Mouse (Mus musculus): Measurements from ENCODE around the gene Ddah2. TPM values are rescaled to one million over a fixed set of nuclear protein-coding genes. Genes with fewer than 3 reads are reported as not detected.

Ddah2 gene
- polyA plus RNA-seq (2015; fragmentation: Nextera tagmentation; extraction: Ambion mirVana) = 168 and 202 TPM in 2 replicates

DNA sequence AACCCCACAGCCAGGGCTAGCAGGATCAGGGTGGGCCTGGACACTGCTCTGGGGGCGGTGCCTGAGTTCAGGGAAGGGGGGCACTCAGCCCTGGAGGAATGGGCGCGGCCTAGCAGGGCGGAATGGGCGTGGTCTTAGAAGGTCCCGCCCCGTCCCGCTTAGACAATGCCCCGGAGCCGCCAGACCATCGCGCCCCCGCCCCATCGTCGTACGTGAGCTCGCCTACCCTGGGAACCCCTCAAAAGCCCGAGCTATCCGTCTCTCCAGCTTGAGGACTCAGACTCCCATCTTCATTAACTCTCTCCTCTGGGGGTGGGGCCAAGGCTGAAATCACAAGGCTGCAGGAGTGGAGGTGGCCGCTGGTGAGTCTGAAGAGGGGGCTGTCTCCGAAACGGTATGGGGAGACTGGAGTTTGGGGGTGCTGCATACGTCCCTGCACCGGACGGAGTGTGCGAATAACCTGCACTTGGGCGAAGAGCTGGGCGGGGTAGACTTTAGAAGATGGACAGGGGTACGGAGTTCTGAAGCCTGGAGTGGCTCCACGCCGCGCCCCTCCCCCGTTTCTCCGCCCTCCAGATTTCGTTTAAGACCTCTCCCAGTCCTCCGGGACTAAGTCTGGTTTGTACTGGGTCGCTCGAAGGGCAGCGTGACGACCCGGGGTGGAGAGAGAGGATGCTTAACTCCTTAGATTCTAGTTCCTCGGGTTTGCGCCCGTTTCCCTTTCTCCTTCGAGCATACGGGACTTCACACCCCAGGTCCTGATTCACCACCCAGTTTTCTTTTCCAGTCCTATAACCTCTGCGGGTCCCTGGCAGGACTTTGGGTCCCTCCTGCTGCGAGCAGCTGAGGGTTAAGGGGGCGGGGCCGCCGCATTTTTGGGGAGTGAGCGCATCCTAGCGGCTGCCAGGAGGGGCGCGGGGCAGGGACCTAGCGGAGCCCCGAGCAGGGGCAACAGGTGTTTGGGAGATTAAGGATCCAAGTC is at the start of gene Ddah2:
Ddah2 (plus strand) TSS at position 125 of the 982 bp plus-strand sequence.
- peak; percentile 91 for ATAC-seq (replicated peaks; ENCODE audit: insufficient number of reproducible peaks, insufficient read depth, low FRiP score, low read depth)
- Histone ChIP-seq H3K36me3 (peaks cover 52% of the 10 kb centered on the region), H3K9ac (peak within 1 kb of the TSS; percentile 74), H3K9me3 (replicated peaks) (no peaks in the 10 kb centered on the region), H3K4me3 (peak within 1 kb of the TSS; percentile 73), H3K4me1 (replicated peaks) (peaks cover 28% of the 10 kb centered on the region), H3K27me3 (peaks cover 2% of the 10 kb centered on the region; the same call in 1 of the 2 replicates), H3K27ac (peak within 1 kb of the TSS; percentile 93), H3K4me2 (peak within 1 kb of the TSS; percentile 71)
- WGBS = under 1% methylated on average over 57 of the region's 57 CpGs

DNA sequence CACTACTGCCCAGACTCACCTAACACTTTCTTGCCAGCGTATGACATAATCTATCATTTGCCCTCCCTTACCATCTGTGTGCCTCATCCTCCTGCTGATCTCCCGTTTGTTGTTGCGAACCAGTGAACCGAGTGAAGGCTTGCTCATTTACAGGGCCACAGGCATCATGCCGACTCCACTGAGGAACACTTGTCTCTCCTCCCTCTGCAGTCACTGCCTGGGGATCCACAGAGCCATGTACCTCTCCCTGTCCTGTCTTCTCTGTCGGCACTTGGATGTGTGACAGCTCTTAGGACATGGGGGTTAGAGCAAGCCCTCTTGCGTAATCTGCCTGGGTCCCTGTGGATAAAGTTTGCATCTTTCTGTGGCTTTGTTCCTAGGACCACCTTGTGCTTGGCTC is 49.2 kb upstream of the Ddah2 start:
- 86% methylated on average over 7 of the region's 7 CpGs for WGBS
- no peak for ATAC-seq (replicated peaks; ENCODE audit: insufficient number of reproducible peaks, insufficient read depth, low FRiP score, low read depth)
- H3K9ac ChIP-seq = no peak overlapping the region
- H3K4me2 ChIP-seq = no peak overlapping the region
- no peak overlapping the region for H3K4me3 ChIP-seq
- H3K27me3 ChIP-seq = no peaks in the 10 kb centered on the region
- no peaks in the 10 kb centered on the region for H3K9me3 ChIP-seq (replicated peaks)
- no peaks in the 10 kb centered on the region for H3K4me1 ChIP-seq (replicated peaks)
- peaks cover 84% of the 10 kb centered on the region for H3K36me3 ChIP-seq
- no peak overlapping the region for H3K27ac ChIP-seq

DNA sequence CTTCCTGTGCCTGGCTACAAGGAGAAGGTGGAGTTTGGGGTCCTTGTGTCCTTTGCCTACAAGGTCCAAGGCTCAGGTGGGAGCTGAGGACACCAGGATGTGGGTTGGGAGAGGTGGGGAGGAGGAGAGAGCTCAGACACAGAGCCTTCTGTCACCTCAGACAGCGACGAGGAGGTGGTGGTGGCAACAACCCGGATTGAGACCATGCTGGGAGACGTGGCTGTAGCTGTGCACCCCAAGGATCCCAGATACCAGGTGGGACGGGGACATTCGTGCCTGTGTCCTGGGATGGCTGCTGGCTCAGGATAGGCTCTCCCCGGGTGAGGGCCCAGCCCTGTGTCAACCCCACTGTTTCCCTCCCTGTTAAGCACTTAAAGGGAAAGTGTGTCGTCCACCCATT is 47.4 kb upstream of the Ddah2 start:
- Histone ChIP-seq H3K9me3 (replicated peaks) (no peaks in the 10 kb centered on the region), H3K36me3 (peaks cover 80% of the 10 kb centered on the region), H3K27ac (no peak overlapping the region), H3K27me3 (no peaks in the 10 kb centered on the region), H3K4me1 (replicated peaks) (peaks cover 10% of the 10 kb centered on the region), H3K4me2 (no peak overlapping the region), H3K4me3 (no peak overlapping the region), H3K9ac (no peak overlapping the region)
- WGBS = 91% methylated on average over 8 of the region's 8 CpGs
- ATAC-seq (replicated peaks; ENCODE audit: insufficient number of reproducible peaks, insufficient read depth, low FRiP score, low read depth) = no peak

GRCm38 (mm10) chr17:35012430-35012829 is 46.4 kb upstream of the Ddah2 start:
- WGBS = 75% methylated on average over 13 of the region's 13 CpGs
- no peak overlapping the region for H3K4me3 ChIP-seq
- ATAC-seq (replicated peaks; ENCODE audit: insufficient number of reproducible peaks, insufficient read depth, low FRiP score, low read depth) = no peak
- no peak overlapping the region for H3K27ac ChIP-seq
- H3K9ac ChIP-seq = no peak overlapping the region
- no peaks in the 10 kb centered on the region for H3K27me3 ChIP-seq
- H3K4me1 ChIP-seq (replicated peaks) = peaks cover 16% of the 10 kb centered on the region
- peaks cover 72% of the 10 kb centered on the region for H3K36me3 ChIP-seq
- no peaks in the 10 kb centered on the region for H3K9me3 ChIP-seq (replicated peaks)
- no peak overlapping the region for H3K4me2 ChIP-seq

- Histone ChIP-seq H3K9me3 (replicated peaks) (no peaks in the 10 kb centered on the region), H3K27ac (no peak overlapping the region), H3K4me2 (no peak overlapping the region), H3K9ac (no peak overlapping the region), H3K4me3 (no peak overlapping the region), H3K27me3 (no peaks in the 10 kb centered on the region), H3K36me3 (peaks cover 67% of the 10 kb centered on the region), H3K4me1 (replicated peaks) (peaks cover 16% of the 10 kb centered on the region)
- no peak for ATAC-seq (replicated peaks; ENCODE audit: insufficient number of reproducible peaks, insufficient read depth, low FRiP score, low read depth)
- WGBS = 70% methylated on average over 6 of the region's 6 CpGs
These were observed 45.6 kb upstream of the Ddah2 start for GRCm38 (mm10) chr17:35013221-35013620.

- Histone ChIP-seq H3K4me1 (replicated peaks) (peaks cover 16% of the 10 kb centered on the region), H3K4me3 (no peak overlapping the region), H3K27me3 (no peaks in the 10 kb centered on the region), H3K27ac (no peak overlapping the region), H3K9ac (no peak overlapping the region), H3K9me3 (replicated peaks) (no peaks in the 10 kb centered on the region), H3K4me2 (no peak overlapping the region), H3K36me3 (peaks cover 54% of the 10 kb centered on the region)
- WGBS = 93% methylated on average over 16 of the region's 16 CpGs
- ATAC-seq (replicated peaks; ENCODE audit: insufficient number of reproducible peaks, insufficient read depth, low FRiP score, low read depth) = no peak
These were observed 43.5 kb upstream of the Ddah2 start for GRCm38 (mm10) chr17:35015296-35015695.

DNA sequence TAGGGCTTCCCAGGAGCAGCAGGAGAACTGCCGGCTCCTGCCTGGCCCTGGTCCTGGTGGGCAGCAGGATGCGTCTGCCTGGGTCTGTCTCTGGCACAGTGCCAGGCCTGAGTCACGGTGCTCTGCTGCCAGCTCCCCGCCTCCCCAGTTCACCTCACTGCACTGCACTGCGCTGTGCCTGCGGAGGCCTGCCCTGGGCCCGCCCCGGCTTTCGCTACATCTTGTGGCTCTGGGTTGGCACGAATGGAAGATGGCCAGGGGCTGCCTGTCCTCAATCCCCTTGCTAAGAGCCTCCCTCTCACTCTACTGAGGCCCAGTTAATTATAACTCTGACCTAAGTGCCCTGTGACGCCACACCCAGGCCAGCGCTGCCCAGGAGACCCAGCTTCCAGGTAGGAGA is 42.5 kb upstream of the Ddah2 start, which contains the start of gene Vwa7:
Vwa7 (plus strand) TSS at position 204 of the 400 bp plus-strand sequence.
- no peaks in the 10 kb centered on the region for H3K27me3 ChIP-seq
- no peak within 1 kb of the TSS for H3K4me3 ChIP-seq
- H3K9me3 ChIP-seq (replicated peaks) = no peaks in the 10 kb centered on the region
- peak within 1 kb of the TSS; percentile 37; the same call in 1 of the 2 replicates for H3K9ac ChIP-seq
- 0 out of 2 replicates have a peak within 1 kb of the TSS, but pooled peaks have one; percentile 13 for H3K27ac ChIP-seq
- peak; percentile 48 for ATAC-seq (replicated peaks; ENCODE audit: insufficient number of reproducible peaks, insufficient read depth, low FRiP score, low read depth)
- peak within 1 kb of the TSS; percentile 6; the same call in 1 of the 2 replicates for H3K4me2 ChIP-seq
- H3K36me3 ChIP-seq = peaks cover 43% of the 10 kb centered on the region
- WGBS = 34% methylated on average over 12 of the region's 12 CpGs
- H3K4me1 ChIP-seq (replicated peaks) = peaks cover 21% of the 10 kb centered on the region

GRCm38 (mm10) chr17:35016791-35017705 is 41.8 kb upstream of the Ddah2 start:
- WGBS = 77% methylated on average over 10 of the region's 10 CpGs
- Histone ChIP-seq H3K27me3 (no peaks in the 10 kb centered on the region), H3K27ac (0 out of 2 replicates have a peak overlapping the region, but pooled peaks have one; percentile 13), H3K9me3 (replicated peaks) (no peaks in the 10 kb centered on the region), H3K9ac (peak overlapping the region; percentile 37; the same call in 1 of the 2 replicates), H3K4me3 (no peak overlapping the region), H3K4me2 (no peak overlapping the region), H3K36me3 (peaks cover 37% of the 10 kb centered on the region), H3K4me1 (replicated peaks) (peaks cover 24% of the 10 kb centered on the region)
- ATAC-seq (replicated peaks; ENCODE audit: insufficient number of reproducible peaks, insufficient read depth, low FRiP score, low read depth) = no peak

- Histone ChIP-seq H3K4me2 (no peak overlapping the region), H3K36me3 (peaks cover 30% of the 10 kb centered on the region), H3K9me3 (replicated peaks) (no peaks in the 10 kb centered on the region), H3K27ac (no peak overlapping the region), H3K9ac (no peak overlapping the region), H3K4me3 (no peak overlapping the region), H3K27me3 (no peaks in the 10 kb centered on the region), H3K4me1 (replicated peaks) (peaks cover 25% of the 10 kb centered on the region)
- WGBS = 67% methylated on average over 14 of the region's 14 CpGs
- ATAC-seq (replicated peaks; ENCODE audit: insufficient number of reproducible peaks, insufficient read depth, low FRiP score, low read depth) = no peak
These were observed 41.2 kb upstream of the Ddah2 start for GRCm38 (mm10) chr17:35017706-35018030.

DNA sequence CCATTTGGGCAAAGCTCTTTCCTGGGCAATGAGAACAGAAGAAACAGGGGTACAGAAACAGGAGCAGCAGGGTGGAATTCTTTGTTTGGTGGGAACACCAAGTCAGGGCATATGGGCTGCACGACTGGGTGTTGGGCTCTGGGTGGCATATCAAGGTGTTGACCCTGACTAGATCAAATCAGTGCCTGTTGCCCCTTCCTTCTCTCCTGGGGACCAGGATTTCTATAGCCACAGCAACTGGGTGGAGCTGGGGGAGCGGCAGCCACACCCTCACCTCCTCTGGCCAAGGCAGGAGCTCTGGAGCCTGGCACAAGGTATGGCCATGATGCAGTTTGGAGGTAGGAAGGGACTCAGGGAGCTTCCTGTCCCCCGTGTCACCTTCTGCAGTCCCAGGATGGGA is 40.7 kb upstream of the Ddah2 start:
- no peak for ATAC-seq (replicated peaks; ENCODE audit: insufficient number of reproducible peaks, insufficient read depth, low FRiP score, low read depth)
- H3K4me3 ChIP-seq = no peak overlapping the region
- 77% methylated on average over 3 of the region's 3 CpGs for WGBS

GRCm38 (mm10) chr17:35019894-35020293 is 38.9 kb upstream of the Ddah2 start:
- ATAC-seq (replicated peaks; ENCODE audit: insufficient number of reproducible peaks, insufficient read depth, low FRiP score, low read depth) = no peak
- Histone ChIP-seq H3K27me3 (no peaks in the 10 kb centered on the region), H3K4me2 (no peak overlapping the region)

More for the DNA sequence above, 40.7 kb upstream of the Ddah2 start:
- no peaks in the 10 kb centered on the region for H3K27me3 ChIP-seq
- H3K27ac ChIP-seq = no peak overlapping the region
- no peak overlapping the region for H3K4me2 ChIP-seq
- H3K36me3 ChIP-seq = peaks cover 25% of the 10 kb centered on the region
- H3K4me1 ChIP-seq (replicated peaks) = peaks cover 27% of the 10 kb centered on the region
- H3K9me3 ChIP-seq (replicated peaks) = no peaks in the 10 kb centered on the region
- H3K9ac ChIP-seq = no peak overlapping the region

More at GRCm38 (mm10) chr17:35019894-35020293, 38.9 kb upstream of the Ddah2 start:
- no peak overlapping the region for H3K9ac ChIP-seq
- H3K36me3 ChIP-seq = peaks cover 8% of the 10 kb centered on the region
- peaks cover 40% of the 10 kb centered on the region for H3K4me1 ChIP-seq (replicated peaks)
- no peak overlapping the region for H3K4me3 ChIP-seq
- H3K9me3 ChIP-seq (replicated peaks) = no peaks in the 10 kb centered on the region
- WGBS = 79% methylated on average over 11 of the region's 11 CpGs
- H3K27ac ChIP-seq = no peak overlapping the region

Measured in heart, embryonic 15.5 days (tissue).